Mouse (Mus musculus) urinary bladder, postnatal 10 days (tissue): ENCODE measurements around the gene AI837181.

Experiments
- DNase-seq: peaks from one replicate; pipeline ENCODE4 v3.0.0; 2022; ENCODE audit warnings: low spot score

The AI837181 gene

DNA sequence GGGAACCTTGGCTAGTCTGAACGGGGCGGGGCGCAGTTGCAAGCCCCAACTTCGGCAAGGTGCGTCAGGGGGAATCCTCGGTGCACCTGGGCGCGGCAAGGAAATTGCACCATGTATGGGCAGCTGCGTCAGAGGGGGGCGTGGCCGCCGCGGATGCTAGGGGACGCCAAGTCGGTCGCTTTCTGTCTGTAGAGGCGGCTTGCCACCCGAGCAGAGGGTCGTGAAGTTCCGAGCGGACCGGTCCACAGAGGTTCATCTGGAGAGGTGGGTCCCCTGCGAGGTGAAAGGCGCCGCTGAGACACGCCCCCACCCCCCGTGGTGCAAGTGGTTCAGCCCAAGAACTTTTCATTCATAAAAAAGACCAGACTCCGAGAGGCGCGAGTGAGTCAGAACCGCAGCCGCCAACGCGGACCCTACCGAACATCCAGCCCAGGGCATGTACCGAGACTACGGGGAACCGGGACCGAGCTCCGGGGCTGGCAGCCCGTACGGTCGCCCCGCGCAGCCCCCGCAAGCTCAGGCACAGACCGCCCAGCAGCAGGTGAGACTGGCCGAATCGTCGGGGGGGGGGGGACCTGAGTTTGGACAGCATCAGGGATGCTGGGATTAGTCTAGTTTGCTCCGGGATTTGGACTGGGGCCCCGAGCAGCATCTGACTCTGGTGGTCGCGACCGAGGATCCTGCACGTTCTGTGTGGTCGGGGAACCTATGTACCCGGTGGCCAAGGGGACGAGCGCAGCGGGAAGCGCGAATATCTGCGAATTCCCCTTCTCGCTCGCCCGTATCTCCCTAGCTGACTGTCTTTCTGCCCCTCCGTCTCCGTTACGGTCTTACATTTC, 22.8 kb downstream of the AI837181 start, which contains the start of gene Fosl1:
TSS of gene Fosl1 (plus strand) at position 33 of the 839 bp plus-strand sequence.
- no peak for DNase-seq

- DNase-seq = no peak
Observed at GRCm38 (mm10) chr19:5448354-5449150, 23.6 kb downstream of the AI837181 start.

DNA sequence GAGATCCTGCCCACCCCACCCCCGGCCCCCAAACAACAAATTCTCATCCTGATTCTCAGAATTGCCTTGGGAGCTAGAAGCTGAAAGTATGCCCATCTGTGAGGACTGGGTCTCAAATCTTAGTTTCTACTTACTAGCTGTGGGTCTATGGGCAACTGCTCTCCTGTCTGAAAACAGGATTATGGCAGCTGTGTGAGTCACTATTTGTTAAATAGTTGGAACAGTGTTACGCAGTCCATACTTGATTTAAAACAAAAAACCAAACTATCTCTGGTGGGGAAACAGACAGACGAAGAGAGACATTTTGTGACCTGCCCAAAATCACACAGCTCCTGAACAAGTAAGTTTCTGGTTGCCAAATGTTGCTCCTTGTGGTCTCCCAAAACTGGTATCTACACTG, 24.7 kb downstream of the AI837181 start:
- DNase-seq = no peak

- no peak for DNase-seq
Observed at GRCm38 (mm10) chr19:5451766-5452165, 26.8 kb downstream of the AI837181 start.

DNA sequence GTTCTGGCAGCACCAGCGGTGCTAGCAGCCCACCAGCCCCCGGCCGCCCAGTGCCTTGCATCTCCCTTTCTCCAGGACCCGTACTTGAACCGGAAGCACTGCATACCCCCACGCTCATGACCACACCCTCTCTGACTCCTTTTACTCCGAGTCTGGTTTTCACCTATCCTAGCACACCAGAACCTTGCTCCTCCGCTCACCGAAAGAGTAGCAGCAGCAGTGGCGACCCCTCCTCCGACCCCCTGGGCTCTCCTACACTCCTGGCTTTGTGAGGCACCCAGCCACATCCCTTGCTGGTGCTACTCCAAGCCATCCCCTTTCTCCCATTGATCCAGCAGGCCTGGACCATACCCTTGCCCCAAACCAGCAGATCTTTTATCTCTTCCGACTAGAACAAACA, 30.1 kb downstream of the AI837181 start:
- DNase-seq = no peak

GRCm38 (mm10) chr19:5455568-5455967, 30.6 kb downstream of the AI837181 start:
- no peak for DNase-seq

DNA sequence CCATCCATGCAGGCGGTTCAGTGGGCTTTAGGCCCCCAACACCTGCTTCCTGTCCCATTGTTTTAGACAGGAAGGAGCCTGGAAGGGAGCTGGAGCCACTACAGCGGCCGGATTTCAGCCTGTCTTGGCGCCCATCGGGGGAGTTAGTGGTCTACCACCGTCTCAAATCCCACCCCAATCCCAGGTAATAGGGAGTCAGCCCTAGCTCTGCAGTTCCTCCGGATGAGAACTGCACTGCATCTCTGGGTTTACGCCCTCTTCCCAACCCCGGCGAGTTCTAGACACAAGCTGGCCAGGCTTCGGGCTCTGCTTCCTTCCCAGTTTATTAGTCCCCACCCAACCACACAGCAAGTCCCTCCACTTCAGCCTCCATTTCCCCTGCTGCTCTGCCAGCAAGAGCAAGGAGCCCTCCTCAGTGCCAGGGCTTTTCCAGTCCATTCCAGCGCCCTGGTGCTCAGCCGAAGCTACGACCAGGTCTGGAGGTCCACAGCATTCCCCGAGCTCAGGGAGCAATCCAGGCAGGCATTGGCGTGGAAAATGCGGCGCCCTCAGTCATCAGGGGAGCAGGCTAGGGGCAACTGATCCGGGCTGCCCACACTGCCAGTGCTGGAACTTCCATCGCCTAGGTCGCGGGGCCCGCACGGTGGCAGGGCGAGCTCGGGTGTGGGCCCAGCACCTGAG, 31.4 kb downstream of the AI837181 start:
- no peak for DNase-seq

GRCm38 (mm10) chr19:5456922-5457745, 32.2 kb downstream of the AI837181 start:
- peak; percentile 75 for DNase-seq

GRCm38 (mm10) chr19:5457746-5458442, 33.0 kb downstream of the AI837181 start, which contains the start of gene Ccdc85b:
Gene Ccdc85b, minus strand, starts transcription at chr19:5457894.
- no peak for DNase-seq

- no peak for DNase-seq
Observed at GRCm38 (mm10) chr19:5459019-5459418, 34.1 kb downstream of the AI837181 start.

DNA sequence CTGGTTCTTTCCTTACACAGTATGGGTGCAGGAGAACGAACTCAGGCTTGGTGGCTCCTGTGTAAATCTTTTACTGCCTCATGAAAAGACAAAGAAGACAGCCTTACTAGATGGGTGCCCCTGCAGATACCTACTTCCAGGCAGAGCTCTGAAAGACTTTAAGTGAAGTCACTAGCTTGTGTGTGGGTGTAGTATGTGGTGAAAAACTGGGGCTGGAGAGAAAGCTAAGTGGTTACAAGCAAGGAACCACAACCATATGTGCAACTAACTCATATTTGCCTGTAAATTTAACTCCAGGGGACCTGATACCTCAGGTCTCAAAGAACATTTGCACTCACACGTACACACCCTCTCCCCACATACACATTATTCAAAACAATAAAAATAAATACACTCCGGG, 35.0 kb downstream of the AI837181 start:
- no peak for DNase-seq

- DNase-seq = peak; percentile 54
Observed at GRCm38 (mm10) chr19:5460465-5460911, 35.5 kb downstream of the AI837181 start, which contains the start of gene Fibp. Gene Fibp, plus strand, starts transcription at chr19:5460615.

GRCm38 (mm10) chr19:5461411-5461810, 36.5 kb downstream of the AI837181 start:
- DNase-seq = no peak

DNA sequence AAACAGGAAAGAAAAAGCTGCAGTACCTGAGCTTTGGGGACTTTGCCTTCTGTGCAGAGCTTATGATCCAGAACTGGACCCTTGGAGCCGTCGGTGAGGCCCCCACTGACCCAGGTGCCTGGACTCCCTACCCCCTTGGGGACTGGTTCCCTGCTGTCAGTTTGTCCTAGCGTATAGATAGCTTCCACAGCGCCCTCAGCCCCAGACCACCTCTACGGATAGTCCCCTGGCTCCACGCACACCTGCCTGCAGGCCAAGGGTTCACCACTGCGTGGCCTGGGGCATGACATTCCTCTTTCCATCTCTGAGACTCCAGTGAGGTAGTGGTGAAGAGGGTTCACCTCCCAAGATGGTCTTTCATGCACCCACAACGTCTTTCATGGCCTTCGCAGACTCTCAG, 38.3 kb downstream of the AI837181 start:
- no peak for DNase-seq

- DNase-seq = no peak
Observed at GRCm38 (mm10) chr19:5463791-5464562, 39.0 kb downstream of the AI837181 start.

DNA sequence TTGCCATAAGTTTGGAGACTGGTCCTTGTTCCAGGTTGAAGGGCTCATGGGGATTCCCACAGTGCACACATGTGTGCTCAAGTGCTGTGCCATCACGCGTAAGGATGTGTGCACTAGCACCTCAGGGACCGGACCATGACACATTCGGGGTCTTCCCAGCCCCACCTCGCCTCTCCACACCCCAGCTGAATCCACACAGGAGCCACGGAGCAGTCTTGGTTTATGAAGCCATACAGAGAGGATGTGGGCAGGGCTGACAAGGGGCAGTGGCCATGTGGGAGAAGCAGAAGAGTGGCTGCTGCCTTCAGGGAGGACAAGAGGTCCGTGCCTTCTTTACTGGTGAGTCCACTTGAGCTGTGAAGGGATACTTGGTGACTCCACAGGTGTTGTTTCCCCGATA, 40.1 kb downstream of the AI837181 start:
- no peak for DNase-seq

- DNase-seq = no peak
Observed at GRCm38 (mm10) chr19:5466916-5467500, 42.1 kb downstream of the AI837181 start.

DNA sequence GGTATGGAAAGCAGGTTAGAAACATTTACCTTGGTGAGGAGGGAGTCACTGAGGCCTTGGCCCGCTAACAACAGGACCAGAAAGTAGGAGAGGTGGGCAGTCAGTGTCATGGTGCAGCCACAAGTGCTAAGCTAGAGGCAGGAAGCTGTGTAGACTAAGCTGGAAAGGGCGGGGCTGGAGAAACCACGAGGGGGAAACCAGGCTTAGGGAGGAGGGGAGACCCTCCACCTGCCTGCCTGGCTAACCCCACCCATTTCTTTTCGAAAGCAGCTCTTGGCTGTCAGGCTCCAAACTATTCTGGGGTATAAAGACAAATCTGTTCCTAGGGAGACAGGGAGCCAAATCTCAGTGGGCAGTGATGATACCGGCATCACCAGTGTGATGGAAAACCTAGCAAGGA, 43.4 kb downstream of the AI837181 start, which contains the start of gene Ctsw:
TSS of gene Ctsw (minus strand) at position 134 of the 400 bp plus-strand sequence.
- no peak for DNase-seq

DNA sequence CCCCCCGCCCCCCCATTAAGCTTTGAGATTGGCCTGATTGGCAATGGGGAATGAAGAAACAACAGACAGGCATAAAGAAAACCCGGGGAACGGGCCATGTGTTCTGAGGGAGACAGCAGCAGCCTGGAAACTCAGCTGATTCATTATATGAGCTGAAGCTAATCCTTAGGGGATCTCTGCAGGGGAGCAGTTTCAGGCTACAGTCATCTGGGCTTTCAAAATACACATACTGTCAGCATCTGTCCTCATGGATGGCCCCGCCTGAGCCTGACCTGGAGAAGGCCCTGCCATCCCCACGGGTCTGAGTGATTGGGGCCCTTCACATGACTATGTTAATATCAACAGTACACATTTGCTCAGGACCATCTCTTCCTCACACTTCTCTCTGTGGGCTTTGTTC, 46.9 kb downstream of the AI837181 start:
- DNase-seq = no peak
